Mouse (Mus musculus): ENCODE results near the gene Nfkb2. TPM values are rescaled to one million over a fixed set of nuclear protein-coding genes. Genes with fewer than 3 reads are reported as not detected.

The Nfkb2 gene
- total and polyA plus RNA-seq, 2 experiments from 2014 or later = 1.9 to 4.7 TPM

- ATAC-seq (no peak), DNase-seq (ENCODE audit: low spot score) (no peak)
- Histone ChIP-seq H3K27me3 (ENCODE audit: insufficient read depth, low read length) (0 out of 2 replicates have a peak, but pooled peaks cover 6% of the 10 kb centered on the region), H3K4me3 (ENCODE audit: low read length) (no peak overlapping the region), H3K4me2 (ENCODE audit: low read depth, low read length) (no peak overlapping the region), H3K9ac (replicated peaks; ENCODE audit: low read length) (no peak overlapping the region), H3K4me1 (ENCODE audit: insufficient read depth, low read length) (no peaks in the 10 kb centered on the region), H3K27ac (no peak overlapping the region), H3K9me3 (ENCODE audit: low read length) (no peaks in the 10 kb centered on the region), H3K36me3 (ENCODE audit: insufficient read depth, low read length) (peaks cover 23% of the 10 kb centered on the region; the same call in 1 of the 2 replicates)
- no peak for TF ChIP-seq CTCF (IDR thresholded peaks at IDR 0.05; ENCODE audit: low read depth)
- WGBS = 88% methylated on average over 9 of the region's 9 CpGs
Measured at GRCm38 (mm10) chr19:46313116-46313515, 9.0 kb downstream of the Nfkb2 start.

DNA sequence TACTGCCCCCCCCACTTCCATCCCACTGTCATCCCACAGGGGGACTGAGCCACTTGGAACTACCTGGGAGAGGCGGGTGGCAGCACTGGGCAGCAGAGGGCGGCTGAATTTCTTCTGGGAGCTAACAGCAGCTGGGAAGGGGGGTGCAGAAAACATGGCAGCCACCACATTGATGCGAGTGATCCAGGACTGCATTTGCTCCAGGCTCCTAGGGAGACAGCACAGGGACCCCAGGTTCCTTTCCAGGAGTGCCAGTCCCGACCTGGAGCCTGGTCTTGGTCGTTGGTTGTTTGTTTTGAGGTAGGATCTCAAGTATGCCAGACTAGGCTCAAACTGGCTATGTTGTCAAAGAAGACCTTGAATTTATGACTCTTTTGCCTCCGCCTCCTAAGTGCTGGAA lies 9.5 kb downstream of the Nfkb2 start:
- Histone ChIP-seq H3K4me2 (ENCODE audit: low read depth, low read length) (no peak overlapping the region), H3K9me3 (ENCODE audit: low read length) (no peaks in the 10 kb centered on the region), H3K27ac (no peak overlapping the region), H3K36me3 (ENCODE audit: insufficient read depth, low read length) (peaks cover 23% of the 10 kb centered on the region; the same call in 1 of the 2 replicates), H3K27me3 (ENCODE audit: insufficient read depth, low read length) (0 out of 2 replicates have a peak, but pooled peaks cover 6% of the 10 kb centered on the region), H3K4me1 (ENCODE audit: insufficient read depth, low read length) (peaks cover 3% of the 10 kb centered on the region), H3K9ac (replicated peaks; ENCODE audit: low read length) (no peak overlapping the region), H3K4me3 (ENCODE audit: low read length) (no peak overlapping the region)
- DNase-seq (ENCODE audit: low spot score) (no peak), ATAC-seq (no peak)
- no peak for TF ChIP-seq CTCF (IDR thresholded peaks at IDR 0.05; ENCODE audit: low read depth)
- WGBS = 80% methylated on average over 6 of the region's 6 CpGs

- H3K36me3 ChIP-seq (ENCODE audit: insufficient read depth, low read length) = peaks cover 23% of the 10 kb centered on the region; the same call in 1 of the 2 replicates
- TF ChIP-seq CTCF (IDR thresholded peaks at IDR 0.05; ENCODE audit: low read depth) = no peak
- no peak overlapping the region for H3K27ac ChIP-seq
- WGBS = 23% methylated on average over 18 of the region's 18 CpGs
- H3K4me2 ChIP-seq (ENCODE audit: low read depth, low read length) = no peak overlapping the region
- no peak overlapping the region for H3K9ac ChIP-seq (replicated peaks; ENCODE audit: low read length)
- DNase-seq (ENCODE audit: low spot score) = no peak
- H3K4me3 ChIP-seq (ENCODE audit: low read length) = no peak overlapping the region
- ATAC-seq = no peak
- peaks cover 8% of the 10 kb centered on the region for H3K4me1 ChIP-seq (ENCODE audit: insufficient read depth, low read length)
- H3K27me3 ChIP-seq (ENCODE audit: insufficient read depth, low read length) = 0 out of 2 replicates have a peak, but pooled peaks cover 6% of the 10 kb centered on the region
- H3K9me3 ChIP-seq (ENCODE audit: low read length) = no peaks in the 10 kb centered on the region
Measured at GRCm38 (mm10) chr19:46314151-46314601, 10.1 kb downstream of the Nfkb2 start.

DNA sequence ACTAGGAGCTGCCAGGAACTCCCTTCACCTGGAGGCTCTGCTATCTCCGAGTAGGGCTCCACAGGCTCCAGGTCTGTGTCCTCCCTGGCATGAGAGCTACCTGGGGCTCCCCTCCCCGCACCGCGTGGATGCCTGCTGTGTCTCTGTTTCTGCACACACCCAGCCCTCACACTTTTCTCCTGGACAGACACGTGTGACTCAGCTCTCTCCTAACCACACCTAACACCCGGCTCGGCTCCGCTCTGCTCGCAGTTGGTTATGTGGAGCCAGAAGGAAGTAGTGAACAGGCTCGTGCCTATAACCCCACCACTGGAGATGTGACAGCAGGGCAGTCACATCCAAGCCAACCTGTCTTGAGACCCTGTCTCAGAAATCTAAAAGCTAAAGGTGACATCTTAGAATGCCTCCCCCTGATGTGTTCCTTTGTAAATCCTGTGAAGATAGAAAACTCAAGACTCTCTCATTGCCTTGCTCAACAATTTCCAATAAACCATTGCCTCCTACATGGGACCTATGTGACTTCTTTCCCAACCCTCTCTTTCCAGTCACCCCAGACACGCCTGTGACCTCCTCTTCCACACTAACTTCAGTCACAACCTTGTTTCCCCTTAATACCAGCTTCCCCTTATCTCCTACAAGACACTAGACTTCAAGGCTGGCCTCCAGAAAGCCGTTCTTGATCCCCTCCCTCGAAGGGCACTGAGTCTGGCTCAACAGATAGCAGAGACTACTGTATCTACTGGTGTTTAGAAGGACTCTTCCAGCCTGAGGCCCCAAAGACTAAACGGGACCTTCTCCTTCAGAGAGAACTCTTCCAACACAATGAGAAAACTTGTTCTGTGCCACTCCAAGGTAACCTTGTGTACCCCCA lies 11.0 kb downstream of the Nfkb2 start:
- 0 out of 2 replicates have a peak, but pooled peaks cover 6% of the 10 kb centered on the region for H3K27me3 ChIP-seq (ENCODE audit: insufficient read depth, low read length)
- WGBS = 51% methylated on average over 14 of the region's 14 CpGs
- ATAC-seq (no peak), DNase-seq (ENCODE audit: low spot score) (no peak)
- H3K4me1 ChIP-seq (ENCODE audit: insufficient read depth, low read length) = peaks cover 12% of the 10 kb centered on the region
- H3K36me3 ChIP-seq (ENCODE audit: insufficient read depth, low read length) = peaks cover 23% of the 10 kb centered on the region; the same call in 1 of the 2 replicates
- TF ChIP-seq CTCF (IDR thresholded peaks at IDR 0.05; ENCODE audit: low read depth) = no peak
- no peak overlapping the region for H3K9ac ChIP-seq (replicated peaks; ENCODE audit: low read length)
- H3K9me3 ChIP-seq (ENCODE audit: low read length) = no peaks in the 10 kb centered on the region
- no peak overlapping the region for H3K4me3 ChIP-seq (ENCODE audit: low read length)
- no peak overlapping the region; the same call in 1 of the 2 replicates for H3K4me2 ChIP-seq (ENCODE audit: low read depth, low read length)
- H3K27ac ChIP-seq = no peak overlapping the region

DNA sequence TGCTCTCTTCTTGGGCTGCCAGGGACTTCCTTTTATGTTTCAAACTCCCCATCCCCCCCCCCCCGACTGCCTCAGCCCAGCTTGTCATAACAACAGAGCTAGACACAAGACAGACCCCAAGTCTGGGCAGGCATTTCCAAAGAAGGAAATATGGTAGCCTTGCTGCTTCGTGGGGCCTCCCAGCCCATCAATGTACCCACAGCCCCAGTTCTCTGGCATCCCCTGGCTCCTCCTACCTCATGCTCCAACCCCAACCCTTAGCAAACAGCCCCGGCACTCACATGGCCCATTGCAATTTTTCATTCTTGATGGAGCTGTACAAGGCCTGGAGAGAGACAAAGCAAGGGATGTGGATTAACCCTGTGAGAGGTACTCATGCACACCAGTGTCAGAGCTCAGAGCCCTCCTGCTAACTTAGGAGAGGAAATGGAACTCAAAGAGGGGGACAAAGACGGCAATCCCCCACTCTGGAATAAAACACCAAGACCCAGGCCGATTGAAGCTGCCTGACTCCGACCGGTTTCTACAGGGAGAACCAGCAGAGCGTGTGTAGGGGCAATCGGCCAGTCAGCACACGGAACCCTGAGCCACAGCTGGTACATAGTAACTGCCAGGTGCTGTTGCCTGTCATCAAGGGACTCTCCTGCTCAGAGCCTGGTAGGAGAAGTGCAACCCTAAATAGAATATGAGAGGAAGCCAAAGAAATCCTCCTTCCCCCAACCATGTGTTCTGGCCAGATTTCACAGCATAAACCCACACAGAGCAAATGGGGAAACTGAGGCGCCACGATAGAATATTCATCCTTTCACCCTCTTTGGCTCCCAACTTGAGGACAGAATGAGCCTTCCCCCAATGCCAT lies 11.9 kb downstream of the Nfkb2 start:
- peak overlapping the region; percentile 57 for H3K4me3 ChIP-seq (ENCODE audit: low read length)
- DNase-seq (ENCODE audit: low spot score) (no peak), ATAC-seq (no peak)
- no peak overlapping the region for H3K27ac ChIP-seq
- no peak overlapping the region for H3K9ac ChIP-seq (replicated peaks; ENCODE audit: low read length)
- peaks cover 22% of the 10 kb centered on the region; the same call in 1 of the 2 replicates for H3K36me3 ChIP-seq (ENCODE audit: insufficient read depth, low read length)
- TF ChIP-seq CTCF (IDR thresholded peaks at IDR 0.05; ENCODE audit: low read depth) = no peak
- peaks cover 14% of the 10 kb centered on the region for H3K4me1 ChIP-seq (ENCODE audit: insufficient read depth, low read length)
- peak overlapping the region; percentile 55 for H3K4me2 ChIP-seq (ENCODE audit: low read depth, low read length)
- H3K27me3 ChIP-seq (ENCODE audit: insufficient read depth, low read length) = 0 out of 2 replicates have a peak, but pooled peaks cover 6% of the 10 kb centered on the region
- 43% methylated on average over 12 of the region's 12 CpGs for WGBS
- no peaks in the 10 kb centered on the region for H3K9me3 ChIP-seq (ENCODE audit: low read length)

DNA sequence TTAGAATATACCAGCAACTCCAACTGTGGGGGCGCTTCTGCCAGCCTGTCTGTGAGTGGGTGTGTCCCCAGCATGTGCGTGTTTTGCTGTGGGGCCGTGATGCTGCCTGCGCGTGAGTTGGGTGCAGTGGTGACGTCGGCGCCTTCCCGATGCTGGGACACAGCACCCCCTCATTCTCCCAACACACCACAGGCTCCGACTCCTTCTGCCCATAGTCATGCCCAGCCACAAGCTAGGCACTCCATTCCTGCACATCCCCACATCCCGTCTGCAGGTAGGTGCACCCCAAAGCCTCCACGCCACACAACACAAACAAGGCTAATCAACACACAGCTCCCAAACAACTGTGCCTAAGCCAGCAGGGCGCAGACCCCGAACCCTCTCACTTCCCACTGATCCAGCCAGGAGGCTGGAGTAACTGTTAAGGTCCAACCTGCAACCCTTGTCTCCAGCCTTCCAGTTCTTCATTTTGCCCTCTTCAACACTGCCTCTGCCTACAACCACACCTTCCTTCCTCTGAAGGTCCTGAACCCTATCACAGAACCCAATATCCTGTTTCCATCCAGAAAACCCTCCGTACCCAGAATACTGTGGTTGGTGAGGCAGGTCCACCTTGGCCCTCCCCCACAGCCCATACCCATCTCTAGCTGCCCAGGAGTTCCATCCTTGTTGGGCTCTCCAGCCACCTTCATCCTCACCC lies 12.9 kb downstream of the Nfkb2 start:
- peaks cover 23% of the 10 kb centered on the region for H3K4me1 ChIP-seq (ENCODE audit: insufficient read depth, low read length)
- no peak for TF ChIP-seq CTCF (IDR thresholded peaks at IDR 0.05; ENCODE audit: low read depth)
- no peak for ATAC-seq

More for the DNA sequence above, 12.9 kb downstream of the Nfkb2 start:
- H3K4me3 ChIP-seq (ENCODE audit: low read length) = peak overlapping the region; percentile 57
- H3K9me3 ChIP-seq (ENCODE audit: low read length) = no peaks in the 10 kb centered on the region
- H3K9ac ChIP-seq (replicated peaks; ENCODE audit: low read length) = peak overlapping the region; percentile 64
- H3K27me3 ChIP-seq (ENCODE audit: insufficient read depth, low read length) = 0 out of 2 replicates have a peak, but pooled peaks cover 6% of the 10 kb centered on the region
- peak overlapping the region; percentile 67 for H3K27ac ChIP-seq
- H3K36me3 ChIP-seq (ENCODE audit: insufficient read depth, low read length) = peaks cover 14% of the 10 kb centered on the region; the same call in 1 of the 2 replicates
- H3K4me2 ChIP-seq (ENCODE audit: low read depth, low read length) = peak overlapping the region; percentile 55
- 27% methylated on average over 15 of the region's 15 CpGs for WGBS
- peak; percentile 41 for DNase-seq (ENCODE audit: low spot score)
